Mouse (Mus musculus) bone marrow, adult 2 months (tissue): ENCODE measurements around the gene Map1lc3a.

Experiments
- CTCF ChIP-seq: fragments of 200-500 bp; IDR thresholded peaks from 2 replicates; pipeline ENCODE4 v1.5.1; 2011; ENCODE audit warnings: low read length, control low read depth; ENCODE audit not compliant: control insufficient read depth, insufficient read depth
- POLR2A ChIP-seq: fragments of 200-500 bp; IDR thresholded peaks from 2 replicates; pipeline ENCODE4 v1.6.1; 2011; ENCODE audit warnings: low read depth, mild to moderate bottlenecking, control low read depth, low read length, borderline replicate concordance; ENCODE audit not compliant: control insufficient read depth

DNA sequence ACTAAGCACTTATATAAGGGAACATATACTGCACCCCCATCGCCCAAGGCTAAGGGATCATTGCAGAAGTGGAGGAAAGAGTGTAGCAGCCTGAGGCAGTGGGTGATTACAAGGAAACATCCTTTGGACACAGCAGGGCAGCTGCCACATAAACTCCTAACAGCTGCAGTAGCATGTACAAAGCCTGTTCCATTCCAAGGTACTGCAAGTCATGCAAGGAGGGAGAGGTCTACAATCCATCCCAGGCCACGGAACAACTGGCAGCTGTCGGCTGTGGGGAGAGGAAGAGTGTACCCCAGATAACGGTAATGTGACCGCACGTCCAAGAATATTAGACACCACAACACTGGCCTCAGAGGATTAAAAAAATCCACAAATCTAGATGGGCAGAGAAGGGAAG is 10.6 kb upstream of the Map1lc3a start:
- no peak for TF ChIP-seq CTCF
- no peak for TF ChIP-seq POLR2A
